Mouse (Mus musculus) brown adipose tissue, adult 24 weeks (tissue): ENCODE measurements around the gene Gmpr2. TPM values are rescaled to one million over a fixed set of nuclear protein-coding genes. Genes with fewer than 3 reads are reported as not detected.

Experiments used
- H3K27ac ChIP-seq: fragments of 200-500 bp; replicated peaks from 2 replicates; pipeline ENCODE4 v1.5.1; 2012; ENCODE audit warnings: low read depth, mild to moderate bottlenecking, low read length
- H3K4me1 ChIP-seq: fragments of 200-500 bp; 2 replicates; pipeline ENCODE4 v1.6.1; 2012; ENCODE audit warnings: low read length, mixed read lengths; ENCODE audit not compliant: control insufficient read depth, insufficient read depth, insufficient read length
- H3K4me3 ChIP-seq: fragments of 200-500 bp; 2 replicates; pipeline ENCODE4 v1.5.1; 2012; ENCODE audit warnings: low read depth, mild to moderate bottlenecking, low read length, moderate library complexity; ENCODE audit not compliant: insufficient read depth
- polyA plus RNA-seq: library from polyadenylated mRNA; stranded (reverse); fragments of >200 nt; gene quantifications from 2 replicates; pipeline ENCODE4 v1.2.4, GENCODE M21; 2012; ENCODE audit not compliant: missing spikeins, insufficient read depth, insufficient read length

Gene Gmpr2
- 19.8 and 20.3 TPM in 2 replicates for polyA plus RNA-seq

DNA sequence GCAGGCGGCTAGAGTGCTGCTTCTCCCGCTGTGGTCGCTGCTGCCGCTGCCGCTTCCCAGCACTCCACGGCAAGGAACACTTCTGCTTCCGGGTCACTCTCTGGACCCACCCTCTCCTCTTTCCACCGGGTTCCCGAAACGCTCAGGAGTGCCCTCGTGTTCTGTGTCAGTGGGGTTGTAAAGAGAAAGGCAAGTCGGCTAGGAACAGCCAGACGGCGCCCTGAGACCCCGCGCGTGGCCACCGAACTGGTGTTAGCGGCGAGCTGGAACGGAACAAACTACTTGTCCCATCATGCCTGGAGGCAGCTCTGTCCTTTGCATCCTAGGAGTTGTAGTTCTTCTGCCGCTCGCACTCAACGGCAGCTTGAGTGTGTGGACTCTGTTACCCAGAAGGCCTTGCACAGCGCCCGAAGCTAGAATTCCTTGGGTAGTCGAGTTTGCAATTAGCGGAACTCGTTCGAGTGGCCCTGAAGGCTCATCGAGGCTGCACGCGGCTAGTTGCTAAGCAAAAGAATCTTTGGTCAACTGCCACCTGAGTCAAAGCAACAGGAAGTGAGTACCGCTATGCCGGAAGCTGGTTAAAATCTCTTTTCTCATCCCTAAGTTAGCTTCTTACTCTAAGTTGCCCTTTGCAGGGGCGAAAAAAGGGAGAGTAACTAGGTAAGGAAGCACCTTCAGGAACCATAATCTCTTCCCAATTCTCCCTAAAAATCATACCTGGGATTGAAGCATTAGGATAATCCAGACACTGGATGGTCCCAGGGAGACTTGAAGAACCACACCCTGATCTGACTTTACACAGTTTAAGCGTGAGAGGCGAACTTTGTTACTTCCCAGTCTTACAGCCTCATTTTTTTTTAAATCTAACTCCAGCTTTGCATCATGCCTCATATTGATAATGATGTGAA is at the start of gene Gmpr2, which contains the start of gene Nedd8:
Gmpr2 (plus strand) TSS at position 109 of the 908 bp plus-strand sequence.
Nedd8 (minus strand) TSS at position 292 of the 908 bp plus-strand sequence.
- peak within 1 kb of the TSS; percentile 99 for H3K27ac ChIP-seq
- H3K4me1 ChIP-seq, result peaks cover 4% of the 10 kb centered on the region; the same call in 1 of the 2 replicates
- peak within 1 kb of the TSS; percentile 92 for H3K4me3 ChIP-seq

DNA sequence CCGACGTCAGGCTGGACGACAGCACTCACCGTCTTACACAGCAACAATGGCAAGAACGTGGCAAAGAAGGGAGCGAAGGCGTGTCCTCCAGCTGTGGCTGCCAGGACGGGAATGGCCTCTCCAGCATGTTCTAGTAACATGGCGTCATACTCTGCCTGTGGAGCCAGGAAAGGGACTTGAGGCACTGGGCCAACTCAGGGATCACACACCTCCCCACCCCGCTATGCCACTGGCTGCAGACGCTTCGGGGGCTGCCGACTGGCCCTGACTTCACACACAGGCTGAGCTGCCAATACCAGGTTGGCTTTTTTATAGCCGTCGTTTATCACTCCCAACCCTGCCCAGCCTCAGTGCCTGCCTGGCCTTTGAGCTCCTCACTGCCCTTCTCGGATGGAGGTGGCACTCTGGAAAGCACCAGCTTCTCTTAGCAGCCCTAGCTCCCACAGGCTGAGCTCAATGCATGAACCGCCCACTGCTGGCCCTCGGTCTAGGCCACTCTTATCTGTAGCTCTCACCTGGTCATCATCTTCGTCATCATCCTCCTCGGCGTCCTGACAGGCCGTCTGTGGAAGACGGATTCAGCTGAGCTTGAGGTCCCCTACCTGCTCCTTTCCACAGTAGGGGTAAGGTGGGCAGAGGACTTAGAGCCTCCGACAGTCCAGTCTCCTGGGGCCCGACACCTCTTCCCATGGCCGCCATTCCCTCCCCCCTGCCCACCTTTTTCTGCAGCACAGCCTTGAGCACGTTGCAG is 43.5 kb upstream of the Gmpr2 start:
- Histone ChIP-seq H3K4me3 (no peak overlapping the region), H3K4me1 (no peaks in the 10 kb centered on the region), H3K27ac (no peak overlapping the region)

DNA sequence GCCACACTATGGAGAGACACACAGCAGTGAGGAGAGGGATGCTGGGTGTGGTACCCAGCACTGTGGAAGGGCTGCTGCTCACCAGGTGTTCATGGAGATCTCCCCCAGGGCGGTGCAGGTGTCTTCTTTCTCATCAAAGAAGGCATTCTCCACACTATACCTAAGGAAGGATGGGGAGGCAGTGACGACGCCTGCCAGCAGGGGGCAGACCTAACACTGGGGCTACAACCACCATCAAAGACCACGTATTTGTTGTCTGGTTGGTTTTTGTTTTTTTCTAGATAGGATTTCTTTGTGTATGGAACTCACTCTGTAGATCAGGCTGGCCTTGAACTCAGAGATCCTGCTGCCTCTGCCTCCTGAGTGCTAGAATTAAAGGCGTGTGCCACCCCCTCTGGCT is 42.4 kb upstream of the Gmpr2 start:
- no peak overlapping the region for H3K27ac ChIP-seq
- no peaks in the 10 kb centered on the region for H3K4me1 ChIP-seq
- H3K4me3 ChIP-seq, result no peak overlapping the region

DNA sequence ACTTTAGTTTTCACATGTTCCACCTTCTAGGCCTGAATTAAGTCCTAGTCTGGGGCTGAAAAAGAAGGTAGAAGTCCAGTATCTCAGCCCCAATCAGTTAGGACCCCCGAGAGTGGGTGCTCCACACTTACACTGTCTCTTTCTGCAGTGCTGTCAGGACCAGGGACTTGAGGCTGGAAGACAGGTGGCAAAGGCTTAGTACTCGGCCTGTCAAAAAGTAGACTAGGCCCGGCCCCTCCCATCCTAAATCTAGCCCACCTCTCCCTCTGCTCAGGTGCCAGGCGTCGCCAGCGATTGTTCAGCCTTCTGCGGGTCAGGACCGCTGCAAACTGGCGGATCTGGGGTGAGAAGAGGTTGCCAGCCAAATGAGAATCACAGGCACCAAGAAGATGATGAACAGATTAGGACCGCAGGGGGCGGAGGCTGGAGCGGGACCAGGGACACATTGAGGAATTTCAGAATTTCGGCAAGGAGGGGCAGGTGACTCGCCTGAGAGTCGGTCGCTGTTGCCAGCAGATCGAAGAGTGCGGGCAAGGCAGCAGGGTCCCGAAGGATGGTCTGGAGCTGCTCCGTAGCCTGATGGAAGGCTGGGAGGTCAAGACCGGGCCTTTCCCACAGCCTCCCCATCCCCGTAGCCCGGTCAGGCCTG is 36.7 kb upstream of the Gmpr2 start:
- Histone ChIP-seq H3K4me3 (peak overlapping the region; percentile 74), H3K4me1 (peaks cover 3% of the 10 kb centered on the region; the same call in 1 of the 2 replicates), H3K27ac (peak overlapping the region; percentile 58)

DNA sequence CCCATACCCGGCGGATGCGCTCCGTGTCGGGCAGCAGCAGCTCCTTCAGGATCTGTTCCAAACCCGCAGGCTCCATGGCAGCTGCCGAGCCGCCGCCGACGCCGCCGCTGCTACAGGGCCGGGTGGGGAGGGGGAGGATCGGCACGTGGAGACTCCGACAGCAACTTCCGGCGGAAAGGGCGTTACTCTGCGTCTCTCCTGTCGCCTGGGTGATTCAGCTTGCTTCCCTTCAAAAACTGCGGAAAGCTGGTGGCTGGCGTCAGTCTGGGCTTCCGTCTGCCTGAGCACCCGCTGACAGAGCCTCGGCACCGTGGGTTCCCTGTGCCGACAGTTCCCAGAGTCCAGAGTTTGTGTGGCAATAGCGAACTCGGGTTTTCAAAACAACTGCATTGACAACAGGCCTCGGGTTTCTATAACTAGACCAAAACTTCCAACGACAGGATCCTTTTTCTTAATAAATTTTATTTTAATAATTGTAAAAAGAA is 36.2 kb upstream of the Gmpr2 start, which contains the start of gene Ipo4:
Ipo4 (minus strand) TSS at position 435 of the 485 bp plus-strand sequence.
- peaks cover 3% of the 10 kb centered on the region; the same call in 1 of the 2 replicates for H3K4me1 ChIP-seq
- peak within 1 kb of the TSS; percentile 58 for H3K27ac ChIP-seq
- H3K4me3 ChIP-seq, result peak within 1 kb of the TSS; percentile 74

DNA sequence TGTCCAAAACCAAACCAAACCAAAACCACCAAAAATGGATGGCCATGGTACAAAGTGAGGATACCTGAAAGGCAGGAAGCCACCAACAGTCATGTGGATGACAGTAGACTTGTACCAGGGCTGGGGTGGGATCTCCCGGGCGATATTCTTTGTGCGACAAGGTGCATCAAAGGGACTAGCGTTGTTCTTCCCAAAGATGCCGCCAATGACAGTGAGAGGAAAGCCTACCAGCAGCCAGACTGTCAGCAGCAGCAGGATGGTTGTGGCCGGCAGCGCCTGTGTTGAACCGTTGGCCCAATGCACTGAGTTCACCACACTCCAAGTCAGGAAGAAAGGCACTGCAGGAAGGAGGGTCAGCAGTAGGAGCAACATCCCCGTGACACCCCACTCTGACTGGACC is 33.9 kb upstream of the Gmpr2 start, which contains the start of gene Gm49378:
Gm49378 (minus strand) TSS at position 101 of the 400 bp plus-strand sequence.
- H3K27ac ChIP-seq, result no peak within 1 kb of the TSS
- no peak within 1 kb of the TSS for H3K4me3 ChIP-seq
- peaks cover 8% of the 10 kb centered on the region for H3K4me1 ChIP-seq

DNA sequence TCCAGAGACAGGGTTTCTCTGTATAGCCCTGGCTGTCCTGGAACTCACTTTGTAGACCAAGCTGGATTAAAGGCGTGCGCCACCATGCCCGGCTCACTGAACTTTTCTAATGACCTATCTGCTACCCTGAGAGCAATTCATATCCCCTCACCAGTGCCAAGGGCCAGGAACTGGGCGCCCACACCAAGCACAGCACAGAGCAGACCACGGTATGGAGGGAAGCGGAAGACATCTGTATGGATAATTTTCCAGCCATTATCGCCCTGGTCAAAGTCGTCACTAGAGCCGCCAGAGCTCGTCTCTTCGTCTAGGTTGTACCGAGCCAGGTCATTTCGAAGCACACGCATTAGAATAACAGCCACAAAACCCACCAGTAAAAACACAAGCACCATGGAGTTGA is 30.9 kb upstream of the Gmpr2 start:
- no peak overlapping the region for H3K4me3 ChIP-seq
- no peak overlapping the region for H3K27ac ChIP-seq
- peaks cover 10% of the 10 kb centered on the region for H3K4me1 ChIP-seq

DNA sequence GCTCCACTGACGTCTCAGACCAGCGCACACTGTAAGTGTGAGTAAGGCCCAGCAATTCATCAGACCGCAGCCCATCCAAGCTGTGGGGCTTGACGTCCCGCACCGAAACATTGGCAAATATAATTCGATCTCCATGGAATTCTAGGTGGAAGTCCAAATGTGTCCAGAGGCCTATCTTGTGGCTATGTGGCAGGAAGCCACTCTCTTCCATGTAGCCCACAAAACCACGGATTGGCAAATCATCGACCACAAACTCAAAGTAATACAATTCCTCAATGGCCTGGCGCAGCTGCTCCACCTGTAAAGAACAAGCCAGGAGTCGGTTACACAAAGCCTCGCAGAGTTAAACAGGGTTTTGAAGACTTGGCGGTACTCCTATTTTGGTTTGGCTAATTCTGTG is 30.4 kb upstream of the Gmpr2 start:
- peaks cover 10% of the 10 kb centered on the region for H3K4me1 ChIP-seq
- H3K27ac ChIP-seq, result no peak overlapping the region
- no peak overlapping the region for H3K4me3 ChIP-seq

DNA sequence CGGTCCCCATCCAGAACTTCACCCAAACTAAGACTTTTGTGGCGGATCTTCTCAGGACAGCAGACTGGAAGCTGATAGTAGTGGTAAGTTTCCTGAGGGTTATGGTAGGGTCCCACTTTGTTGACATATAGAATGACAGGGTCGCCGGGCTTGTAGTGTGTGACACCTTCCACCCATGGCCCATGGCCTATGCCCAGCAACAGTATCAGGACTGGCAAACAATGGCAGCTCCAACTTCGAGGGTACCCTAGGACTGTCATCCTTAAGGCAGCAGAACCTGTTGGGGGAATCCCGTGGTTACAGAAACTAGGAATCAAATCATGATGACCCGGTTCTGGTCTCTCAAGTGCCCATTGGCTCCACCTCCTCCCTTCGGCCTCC is 29.1 kb upstream of the Gmpr2 start:
- H3K4me1 ChIP-seq, result peaks cover 10% of the 10 kb centered on the region
- H3K27ac ChIP-seq, result peak overlapping the region; percentile 99; the same call in 1 of the 2 replicates
- H3K4me3 ChIP-seq, result peak overlapping the region; percentile 89

DNA sequence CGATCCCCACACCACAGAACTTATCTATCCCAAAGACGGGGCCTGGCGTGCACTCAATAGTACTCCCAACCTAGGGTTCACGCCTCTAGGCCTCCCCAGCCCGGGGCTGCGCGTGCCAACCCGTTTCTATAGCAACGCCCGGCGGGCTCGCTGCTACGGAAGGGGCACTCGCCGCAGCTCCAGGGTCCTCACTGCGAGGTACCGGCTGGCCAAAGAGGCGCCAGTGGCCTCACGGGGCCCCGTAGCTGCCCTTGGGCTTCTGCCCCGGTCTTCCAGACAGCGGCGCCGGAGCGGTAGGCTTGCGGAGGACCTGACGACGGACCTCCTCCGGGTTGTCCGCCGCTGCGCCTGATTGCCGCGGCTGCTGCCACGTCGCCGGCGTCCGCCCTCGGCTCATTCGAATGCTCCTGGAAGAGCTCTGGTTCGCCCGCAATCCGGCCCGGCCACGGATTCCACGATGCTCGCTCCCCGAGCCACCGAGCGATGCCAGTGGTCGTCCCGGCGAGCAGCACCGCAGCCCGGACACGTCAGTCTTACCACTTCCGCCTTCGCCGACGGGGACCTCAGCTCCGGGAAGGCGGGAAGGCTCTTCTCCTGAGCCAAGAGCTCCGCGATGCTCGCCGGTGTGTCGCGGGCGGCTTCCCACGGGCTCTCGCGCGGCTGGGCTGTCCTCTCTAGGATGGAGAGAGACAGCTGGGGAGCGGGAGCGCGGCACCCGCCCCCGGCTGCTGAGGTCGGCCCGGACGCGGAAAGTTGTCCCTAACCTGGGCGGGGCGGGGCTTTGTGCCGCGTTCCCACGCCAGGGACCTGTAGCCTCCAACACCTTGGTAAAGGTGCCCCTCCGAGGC is 28.5 kb upstream of the Gmpr2 start, which contains the start of gene Tm9sf1:
Tm9sf1 (minus strand) TSS at position 747 of the 848 bp plus-strand sequence.
- peak within 1 kb of the TSS; percentile 99 for H3K27ac ChIP-seq
- peaks cover 10% of the 10 kb centered on the region for H3K4me1 ChIP-seq
- H3K4me3 ChIP-seq, result peak within 1 kb of the TSS; percentile 89

DNA sequence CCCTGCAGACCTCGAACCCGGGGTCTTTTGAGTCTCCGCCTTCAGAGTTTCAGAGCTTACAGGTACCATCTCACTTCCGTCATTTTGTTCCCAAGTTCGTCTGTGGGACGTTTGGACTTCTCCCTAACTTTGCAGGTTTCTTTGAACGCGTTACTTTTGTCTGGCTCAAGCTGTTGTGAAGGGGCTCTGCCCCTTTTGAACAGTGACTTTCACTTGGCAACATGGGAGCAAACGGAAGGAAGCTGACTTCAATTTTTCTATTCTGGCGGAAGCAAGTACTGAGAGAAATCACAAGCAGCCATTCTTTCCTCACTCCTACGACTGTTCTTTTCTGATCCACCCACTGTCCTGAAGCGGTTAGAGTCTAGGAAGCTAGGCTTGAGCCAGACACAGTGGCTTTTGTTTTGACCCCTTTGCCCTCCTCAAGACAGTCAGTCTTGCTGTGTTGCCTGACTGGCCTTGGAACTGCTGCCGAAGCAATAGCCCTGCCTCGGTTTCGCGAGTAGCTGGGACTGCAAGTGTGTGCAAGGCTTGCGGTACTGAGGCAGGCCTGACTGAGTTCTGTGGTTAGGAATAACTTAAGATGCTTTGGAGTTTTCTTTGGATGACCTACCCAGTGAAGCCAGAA is 27.4 kb upstream of the Gmpr2 start:
- Histone ChIP-seq H3K27ac (peak overlapping the region; percentile 53), H3K4me1 (peaks cover 10% of the 10 kb centered on the region), H3K4me3 (peak overlapping the region; percentile 89)

DNA sequence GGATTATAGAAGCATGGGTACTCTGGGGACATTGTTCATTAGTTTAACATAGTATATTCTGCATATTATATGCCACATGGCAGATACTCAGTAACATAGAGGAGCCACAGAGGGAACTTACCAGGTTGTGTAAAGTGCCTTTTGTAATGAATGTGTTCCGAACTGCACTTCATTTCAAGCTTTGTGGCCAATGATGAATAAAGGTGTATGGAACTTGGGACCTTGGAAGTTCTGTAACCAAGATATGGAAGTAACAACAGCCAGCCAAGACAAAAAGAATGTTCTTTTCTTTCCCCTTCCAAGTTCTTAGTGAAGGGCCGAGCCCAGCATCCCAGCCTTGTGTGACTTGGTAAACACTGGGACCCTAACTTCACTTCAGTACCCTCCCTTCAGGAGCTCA is 21.9 kb upstream of the Gmpr2 start, which contains the start of gene Tssk4:
Tssk4 (plus strand) TSS at position 301 of the 400 bp plus-strand sequence.
- no peak within 1 kb of the TSS for H3K27ac ChIP-seq
- H3K4me3 ChIP-seq, result no peak within 1 kb of the TSS
- no peaks in the 10 kb centered on the region for H3K4me1 ChIP-seq

DNA sequence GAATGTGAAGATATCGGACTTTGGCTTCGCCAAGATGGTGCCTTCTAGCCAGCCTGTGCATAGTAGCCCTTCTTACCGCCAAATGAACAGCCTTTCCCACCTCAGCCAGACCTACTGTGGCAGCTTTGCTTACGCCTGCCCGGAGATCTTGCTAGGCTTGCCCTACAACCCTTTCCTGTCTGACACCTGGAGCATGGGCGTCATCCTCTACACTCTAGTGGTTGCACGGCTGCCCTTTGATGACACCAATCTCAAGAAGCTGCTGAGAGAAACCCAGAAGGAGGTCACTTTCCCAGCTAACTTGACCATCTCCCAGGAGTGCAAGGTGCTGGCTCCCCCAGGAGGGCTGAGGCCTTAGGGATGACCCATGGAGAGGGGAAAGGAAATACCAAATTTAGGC is 20.2 kb upstream of the Gmpr2 start:
- H3K27ac ChIP-seq, result no peak overlapping the region
- no peak overlapping the region for H3K4me3 ChIP-seq

More for the DNA sequence above, 20.2 kb upstream of the Gmpr2 start:
- no peaks in the 10 kb centered on the region for H3K4me1 ChIP-seq
